Mouse (Mus musculus) limb, embryonic 14.5 days (tissue): ENCODE measurements around the gene Ube2b. TPM values are rescaled to one million over a fixed set of nuclear protein-coding genes. Genes with fewer than 3 reads are reported as not detected.
A peak's percentile ranks its signal among the peaks of the same experiment; 100 is the strongest.

Source experiments
- ATAC-seq: fragments of 200-750 bp; cut with Nextera tagmentation; 2 replicates; pipeline ENCODE4 v1.8.0; 2017; ENCODE audit warnings: low read depth, moderate number of reproducible peaks, moderate TSS enrichment; ENCODE audit not compliant: low FRiP score
- DNase-seq: peaks from one replicate; pipeline ENCODE4 v3.0.0-alpha.2; 2015; ENCODE audit warnings: low spot score
- H3K27ac ChIP-seq: fragments of 300-500 bp; sonication (generic); replicated peaks from 2 replicates; pipeline ENCODE4 v1.5.1; 2014; ENCODE audit warnings: low read depth, mild to moderate bottlenecking, low read length, moderate library complexity, mixed read lengths
- H3K27me3 ChIP-seq: fragments of 300-500 bp; sonication (generic); 2 replicates; pipeline ENCODE4 v1.6.1; 2014; ENCODE audit warnings: low read length, mixed read lengths; ENCODE audit not compliant: control insufficient read depth, insufficient read depth
- H3K36me3 ChIP-seq: fragments of 300-500 bp; sonication (generic); 2 replicates; pipeline ENCODE4 v1.6.1; 2014; ENCODE audit warnings: mild to moderate bottlenecking, low read length, moderate library complexity, mixed read lengths; ENCODE audit not compliant: control insufficient read depth, insufficient read depth
- H3K4me1 ChIP-seq: fragments of 300-500 bp; sonication (generic); 2 replicates; pipeline ENCODE4 v1.6.1; 2014; ENCODE audit warnings: antibody characterized with exemption, low read length, mixed read lengths; ENCODE audit not compliant: control insufficient read depth, insufficient read depth
- H3K4me2 ChIP-seq: fragments of 300-500 bp; sonication (generic); replicated peaks from 2 replicates; pipeline ENCODE4 v1.6.1; 2014; ENCODE audit warnings: low read depth, mild to moderate bottlenecking, low read length, moderate library complexity; ENCODE audit not compliant: severe bottlenecking
- H3K4me3 ChIP-seq: fragments of 300-500 bp; sonication (generic); replicated peaks from 2 replicates; pipeline ENCODE4 v1.5.1; 2014; ENCODE audit warnings: low read length
- H3K9ac ChIP-seq: fragments of 300-500 bp; sonication (generic); 2 replicates; pipeline ENCODE4 v1.6.1; 2014; ENCODE audit warnings: mild to moderate bottlenecking, low read depth, low read length, moderate library complexity; ENCODE audit not compliant: severe bottlenecking
- H3K9me3 ChIP-seq: fragments of 300-500 bp; sonication (generic); 2 replicates; pipeline ENCODE4 v1.6.1; 2016; ENCODE audit warnings: low read length; ENCODE audit not compliant: control insufficient read depth
- POLR2A ChIP-seq: fragments of 200-500 bp; IDR thresholded peaks from 2 replicates; pipeline ENCODE4 v1.8.0; 2012; ENCODE audit warnings: inconsistent platforms, mild to moderate bottlenecking, moderate library complexity, borderline replicate concordance; ENCODE audit not compliant: insufficient read depth, insufficient read length; ENCODE audit errors: extremely low read depth
- WGBS: fragments of 180-500 bp; shearing (Covaris S2); extraction: QIAGEN DNeasy Blood & Tissue Kit; methylation state at CpG from one replicate; pipeline ENCODE4 v1.1.7; 2014; 5-methylcytosine and 5-hydroxymethylcytosine counted together
- polyA plus RNA-seq, 2 experiments: library from polyadenylated mRNA; depleted of rRNA in 1 of 2; stranded (reverse) in 1 of 2; unstranded in 1 of 2; fragments of >200 nt; fragmentation: Nextera tagmentation in 1 of 2; extraction: Ambion mirVana in 1 of 2; gene quantifications; 2 replicates each; pipeline versions ENCODE4 v1.2.1 to v1.2.3; 2012 to 2014

Ube2b gene
- polyA plus RNA-seq, 2 experiments = 151 to 211 TPM

GRCm38 (mm10) chr11:51942602-51943499 lies 57.7 kb downstream of the Ube2b start:
- peak; percentile 37 for DNase-seq
- ATAC-seq = peak; percentile 58
- no peak overlapping the region for H3K4me3 ChIP-seq
- H3K27me3 ChIP-seq = no peaks in the 10 kb centered on the region
- H3K9ac ChIP-seq = no peak overlapping the region
- TF ChIP-seq POLR2A = no peak
- no peak overlapping the region for H3K4me2 ChIP-seq
- H3K4me1 ChIP-seq = peaks cover 7% of the 10 kb centered on the region
- 39% methylated on average over 15 of the region's 15 CpGs for WGBS
- H3K36me3 ChIP-seq = no peaks in the 10 kb centered on the region
- H3K27ac ChIP-seq = no peak overlapping the region
- H3K9me3 ChIP-seq = no peaks in the 10 kb centered on the region

GRCm38 (mm10) chr11:51940511-51940955 lies 60.0 kb downstream of the Ube2b start:
- H3K27ac ChIP-seq = no peak overlapping the region
- no peak overlapping the region for H3K4me2 ChIP-seq
- DNase-seq (no peak), ATAC-seq (no peak)
- no peaks in the 10 kb centered on the region for H3K36me3 ChIP-seq
- no peak overlapping the region for H3K4me3 ChIP-seq
- peaks cover 7% of the 10 kb centered on the region for H3K4me1 ChIP-seq
- H3K9me3 ChIP-seq = no peaks in the 10 kb centered on the region
- H3K27me3 ChIP-seq = no peaks in the 10 kb centered on the region
- 60% methylated on average over 13 of the region's 13 CpGs for WGBS
- no peak overlapping the region for H3K9ac ChIP-seq
- no peak for TF ChIP-seq POLR2A

GRCm38 (mm10) chr11:51939590-51939955 lies 61.0 kb downstream of the Ube2b start:
- H3K4me2 ChIP-seq = no peak overlapping the region
- 85% methylated on average over 8 of the region's 8 CpGs for WGBS
- no peaks in the 10 kb centered on the region for H3K27me3 ChIP-seq
- ATAC-seq (no peak), DNase-seq (no peak)
- no peak overlapping the region for H3K27ac ChIP-seq
- no peaks in the 10 kb centered on the region for H3K36me3 ChIP-seq
- no peak overlapping the region for H3K9ac ChIP-seq
- H3K9me3 ChIP-seq = no peaks in the 10 kb centered on the region
- H3K4me3 ChIP-seq = no peak overlapping the region
- TF ChIP-seq POLR2A = no peak
- H3K4me1 ChIP-seq = peaks cover 7% of the 10 kb centered on the region

GRCm38 (mm10) chr11:51938817-51939589 lies 61.6 kb downstream of the Ube2b start:
- ATAC-seq (no peak), DNase-seq (no peak)
- no peak overlapping the region for H3K27ac ChIP-seq
- H3K27me3 ChIP-seq = no peaks in the 10 kb centered on the region
- WGBS = 80% methylated on average over 12 of the region's 12 CpGs
- H3K4me2 ChIP-seq = no peak overlapping the region
- H3K4me1 ChIP-seq = peaks cover 7% of the 10 kb centered on the region
- TF ChIP-seq POLR2A = no peak
- H3K4me3 ChIP-seq = no peak overlapping the region
- no peaks in the 10 kb centered on the region for H3K36me3 ChIP-seq
- H3K9me3 ChIP-seq = no peaks in the 10 kb centered on the region
- no peak overlapping the region for H3K9ac ChIP-seq

GRCm38 (mm10) chr11:51937361-51937781 lies 63.2 kb downstream of the Ube2b start:
- Histone ChIP-seq H3K9ac (no peak overlapping the region), H3K4me3 (no peak overlapping the region), H3K36me3 (no peaks in the 10 kb centered on the region), H3K4me1 (no peaks in the 10 kb centered on the region), H3K4me2 (no peak overlapping the region), H3K9me3 (no peaks in the 10 kb centered on the region), H3K27me3 (no peaks in the 10 kb centered on the region), H3K27ac (no peak overlapping the region)
- no peak for ATAC-seq
- 76% methylated on average over 6 of the region's 6 CpGs for WGBS
- no peak for DNase-seq
- TF ChIP-seq POLR2A = no peak
